Mouse (Mus musculus): ENCODE measurements around the gene Rtn3.

- TF ChIP-seq CTCF (IDR thresholded peaks at IDR 0.05) (no peak), EP300 (IDR thresholded peaks at IDR 0.05) (no peak)
Measured at GRCm38 (mm10) chr19:7421602-7422591, 61.2 kb downstream of the Rtn3 start.

All from lung, postnatal 0 days (tissue).